Mouse (Mus musculus) T-cell, adult 2 months (primary cell): ENCODE data around the gene Eif4a2.

ENCODE experiments used
- DNase-seq: peaks from one replicate; pipeline ENCODE4 v3.0.0; 2022; ENCODE audit warnings: low spot score

Eif4a2 gene

DNA sequence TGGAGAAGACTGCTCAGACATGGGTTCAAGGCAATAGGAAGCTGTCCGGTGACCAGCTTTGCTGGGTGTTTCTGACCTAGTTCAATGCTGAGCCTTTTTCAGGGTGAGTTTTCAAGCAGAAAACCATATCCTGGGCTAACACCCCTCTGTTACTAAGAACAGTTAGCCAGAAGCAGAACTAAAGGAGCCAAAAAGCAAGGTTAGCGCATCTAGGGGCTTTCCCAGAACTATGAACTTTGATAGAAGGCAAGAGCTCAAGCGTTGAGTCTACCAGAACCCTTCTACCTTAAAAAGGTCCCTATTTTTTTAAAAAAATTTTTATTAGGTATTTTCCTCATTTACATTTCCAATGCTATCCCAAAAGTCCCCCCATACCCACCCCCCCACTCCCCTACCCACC is 33.7 kb downstream of the Eif4a2 start:
- DNase-seq = no peak

DNA sequence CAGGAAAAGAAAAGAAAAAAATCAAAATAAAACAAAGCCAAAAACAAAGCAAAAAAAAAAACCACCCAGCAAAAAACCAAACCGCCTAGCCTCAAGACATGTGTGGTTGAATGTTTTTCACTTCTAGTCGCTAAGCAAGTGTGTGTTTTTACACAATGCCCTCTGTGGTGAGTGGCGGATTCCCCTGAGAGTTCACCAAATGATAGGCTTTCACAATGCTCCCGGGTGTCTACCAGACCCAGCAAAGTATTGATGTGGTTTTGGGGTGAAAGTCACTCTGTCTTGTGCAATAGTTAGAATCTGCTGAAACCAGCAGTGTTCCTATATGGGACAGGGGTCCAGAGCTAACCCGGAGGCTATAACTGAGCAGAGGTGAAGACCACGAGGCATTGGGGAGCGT is 37.1 kb downstream of the Eif4a2 start:
- DNase-seq = peak; percentile 88

DNA sequence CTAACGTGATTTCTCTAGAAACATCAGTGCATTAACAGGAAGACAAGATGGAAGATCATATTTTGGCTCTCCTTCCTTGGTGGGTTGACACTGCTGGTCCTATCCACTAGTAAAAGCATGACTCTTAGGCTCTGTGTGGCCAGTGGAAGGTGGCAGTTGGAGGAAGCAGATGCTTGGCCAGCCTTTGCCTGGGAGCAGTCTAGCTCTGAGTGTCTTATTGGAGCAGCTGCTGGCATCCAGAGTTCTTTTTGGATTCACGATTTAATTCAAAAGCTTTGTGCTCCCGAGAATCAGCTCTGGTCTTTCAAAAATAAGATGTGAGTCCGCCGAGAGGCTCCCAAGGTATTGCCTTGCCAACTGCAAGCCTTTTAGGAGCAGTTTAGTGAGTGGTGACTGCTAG is 38.0 kb downstream of the Eif4a2 start:
- no peak for DNase-seq

DNA sequence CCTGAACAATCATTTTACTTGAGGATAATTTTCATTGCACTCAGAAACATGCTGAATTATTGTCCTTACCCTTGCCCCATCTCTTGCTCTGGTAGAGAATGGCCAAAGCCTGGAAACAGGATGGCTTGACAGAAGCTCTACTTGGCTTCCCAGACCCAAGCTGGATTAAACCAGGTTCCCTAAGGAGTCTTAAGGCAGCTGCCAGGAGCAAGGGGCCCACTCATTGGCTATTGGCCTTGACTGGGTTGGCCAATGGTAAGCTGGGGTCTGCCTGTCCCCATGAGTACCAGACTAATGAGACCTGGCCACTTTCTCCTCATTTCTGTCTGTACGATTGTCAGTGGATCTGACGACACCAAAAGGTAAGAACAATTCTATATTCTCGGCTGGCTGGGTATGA is 39.0 kb downstream of the Eif4a2 start, which contains the start of gene Adipoq:
Gene Adipoq (plus strand): TSS at position 257 of the 400 bp plus-strand sequence.
- DNase-seq = no peak

DNA sequence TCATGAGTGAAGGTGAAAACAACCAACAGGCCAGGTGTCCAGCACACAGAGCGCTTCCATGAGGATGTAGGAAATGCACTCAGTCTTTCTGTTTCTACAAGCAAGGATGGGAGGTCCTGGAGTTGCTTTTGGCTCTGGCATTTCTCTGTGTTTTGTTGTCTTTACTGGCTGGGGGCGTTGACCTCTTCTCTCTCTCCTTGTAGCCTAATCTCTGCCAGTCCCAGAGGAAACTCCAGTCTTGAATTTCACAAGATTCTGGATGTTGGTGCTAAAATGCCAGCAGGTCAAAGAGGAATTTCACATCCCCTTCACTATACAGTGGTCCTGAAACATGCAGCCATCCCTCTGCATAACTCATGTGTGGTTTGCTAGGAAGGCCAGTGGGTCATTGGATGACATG is 41.7 kb downstream of the Eif4a2 start:
- no peak for DNase-seq

DNA sequence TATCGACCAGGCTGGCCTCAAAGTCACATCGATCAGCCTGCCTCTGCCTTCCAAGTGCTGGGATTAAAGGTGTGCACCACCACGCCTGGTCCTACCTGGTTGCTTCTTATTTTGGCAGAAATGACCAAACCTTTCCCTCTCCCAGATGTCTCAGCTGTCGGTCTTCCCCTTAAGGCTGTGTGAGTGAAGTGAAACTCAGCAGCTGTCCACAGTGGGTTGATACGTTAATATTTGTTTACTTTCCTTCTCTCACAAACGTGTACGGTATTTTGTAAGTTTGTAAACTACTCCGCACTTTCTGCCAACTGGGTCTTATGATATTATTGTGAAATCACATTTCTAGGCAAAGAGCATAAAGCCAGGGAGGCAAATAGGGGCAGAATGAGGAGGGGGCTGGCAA is 42.2 kb downstream of the Eif4a2 start:
- no peak for DNase-seq

DNA sequence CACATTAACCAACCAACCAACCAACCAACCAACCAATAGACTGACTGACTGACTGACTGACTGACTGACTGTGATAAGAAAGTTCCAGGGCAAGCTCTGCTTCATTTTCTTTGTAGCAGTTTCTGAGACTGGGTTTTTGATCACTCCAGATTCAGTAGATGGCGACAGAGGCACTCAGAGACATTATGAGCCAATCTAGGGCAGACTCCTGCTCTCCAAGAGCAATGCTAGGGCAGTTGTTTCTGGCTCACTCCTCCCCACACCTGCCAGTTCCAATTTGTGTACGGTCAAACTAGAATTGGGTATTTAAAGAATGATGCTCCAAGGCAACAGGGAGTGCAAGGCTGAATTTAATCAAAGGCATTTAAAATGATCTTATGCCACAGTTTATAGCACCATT is 44.2 kb downstream of the Eif4a2 start:
- DNase-seq = peak; percentile 59

DNA sequence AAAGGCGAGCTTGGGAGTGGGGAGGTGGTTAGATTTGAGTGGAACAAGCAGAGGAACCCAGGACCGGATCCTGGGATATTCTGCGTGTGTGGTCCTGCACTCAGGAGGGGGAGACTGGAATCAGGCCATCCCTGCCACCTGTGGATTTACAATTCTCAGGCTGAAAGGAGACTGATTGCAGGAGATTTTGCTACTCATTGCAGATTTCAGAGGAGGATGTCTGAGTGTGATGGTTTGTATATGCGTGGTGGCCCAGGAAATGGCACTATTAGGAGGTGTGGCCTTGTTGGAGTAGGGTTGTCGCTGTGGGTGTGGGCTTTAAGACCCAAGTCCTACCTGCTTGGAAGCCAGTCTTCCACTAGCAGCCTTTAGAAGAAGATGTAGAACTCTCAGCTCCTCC is 47.0 kb downstream of the Eif4a2 start:
- DNase-seq = no peak

DNA sequence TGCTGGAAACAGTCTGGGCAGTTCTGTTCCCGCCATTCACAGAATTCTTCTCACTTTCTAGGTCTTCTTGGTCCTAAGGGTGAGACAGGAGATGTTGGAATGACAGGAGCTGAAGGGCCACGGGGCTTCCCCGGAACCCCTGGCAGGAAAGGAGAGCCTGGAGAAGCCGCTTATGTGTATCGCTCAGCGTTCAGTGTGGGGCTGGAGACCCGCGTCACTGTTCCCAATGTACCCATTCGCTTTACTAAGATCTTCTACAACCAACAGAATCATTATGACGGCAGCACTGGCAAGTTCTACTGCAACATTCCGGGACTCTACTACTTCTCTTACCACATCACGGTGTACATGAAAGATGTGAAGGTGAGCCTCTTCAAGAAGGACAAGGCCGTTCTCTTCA is 49.8 kb downstream of the Eif4a2 start:
- no peak for DNase-seq

DNA sequence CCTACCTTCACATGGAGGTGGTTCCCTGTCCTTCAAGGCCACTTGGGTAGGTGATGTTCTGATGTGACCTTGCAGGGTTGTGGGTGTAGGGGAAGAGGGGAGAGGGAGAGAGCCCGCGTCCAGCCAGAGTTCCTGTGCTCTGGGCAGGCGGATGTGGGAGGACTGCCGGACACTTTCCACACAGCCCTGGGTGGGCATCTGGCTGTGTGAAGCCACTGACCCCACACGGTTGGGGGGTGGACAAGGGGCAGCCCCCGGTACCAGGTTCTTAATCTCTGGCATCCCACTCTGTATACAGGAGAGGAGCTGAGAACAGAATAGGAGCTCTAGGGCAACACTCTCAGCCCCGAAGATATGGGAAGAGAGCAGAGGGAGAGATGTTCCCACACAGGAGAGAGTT is 51.0 kb downstream of the Eif4a2 start:
- DNase-seq = no peak

DNA sequence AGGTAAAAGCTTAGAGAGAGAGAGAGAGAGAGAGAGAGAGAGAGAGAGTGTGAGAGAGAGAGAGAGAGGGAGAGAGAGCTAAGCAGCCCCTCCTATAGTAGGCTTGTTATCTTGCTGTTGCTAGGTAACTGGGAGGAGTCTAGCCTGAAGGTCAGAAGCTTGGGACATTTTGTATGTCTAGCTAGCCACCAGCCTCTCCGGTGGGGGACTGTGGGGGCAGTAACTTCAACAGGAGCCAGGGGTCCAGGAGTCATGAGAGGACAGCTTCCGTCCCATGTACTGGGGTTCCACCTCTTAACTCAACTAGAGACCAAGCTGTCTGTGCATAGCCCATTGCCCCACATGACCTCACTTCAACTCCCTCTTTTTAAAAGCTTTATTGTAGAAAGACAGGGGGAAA is 51.7 kb downstream of the Eif4a2 start:
- DNase-seq = no peak

DNA sequence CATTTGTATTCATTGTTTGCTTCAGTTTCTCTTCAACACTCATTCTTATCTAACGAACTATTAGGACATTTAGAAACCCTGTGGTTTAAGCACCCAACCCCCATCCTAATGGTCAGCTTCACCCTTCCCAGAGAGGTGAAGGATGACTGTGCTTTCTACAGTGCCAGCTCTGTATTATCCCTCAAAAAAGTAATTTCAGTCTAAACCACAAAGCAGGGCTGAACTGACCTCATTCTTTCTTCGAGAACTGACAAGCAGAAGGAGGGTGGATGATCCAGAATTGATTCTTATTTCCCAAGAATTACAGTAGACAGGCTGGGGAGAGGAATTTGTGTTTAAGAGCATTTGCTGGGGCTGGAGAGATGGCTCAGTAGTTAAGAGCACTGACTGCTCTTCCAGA is 52.5 kb downstream of the Eif4a2 start:
- no peak for DNase-seq

DNA sequence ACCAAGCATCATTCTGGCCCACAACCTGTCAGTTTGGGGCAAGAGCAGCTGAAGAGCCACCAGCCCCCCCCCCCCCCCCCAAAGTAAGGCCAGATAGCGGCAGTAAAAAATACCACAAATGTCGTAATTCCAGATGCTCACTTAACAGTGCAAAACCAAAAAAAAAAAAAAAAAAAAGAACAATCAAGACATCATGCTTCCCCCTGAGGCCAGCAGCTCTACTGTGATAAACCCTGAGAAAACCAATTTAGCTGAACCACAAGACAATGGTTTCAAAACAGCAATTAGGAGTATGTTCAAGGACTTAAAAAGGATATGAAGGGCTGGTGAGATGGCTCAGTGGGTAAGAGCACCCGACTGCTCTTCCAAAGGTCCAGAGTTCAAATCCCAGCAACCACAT is 54.9 kb downstream of the Eif4a2 start:
- DNase-seq = no peak
